Mouse (Mus musculus) heart, postnatal 0 days (tissue): Measurements from ENCODE around the gene Evi5. TPM values are rescaled to one million over a fixed set of nuclear protein-coding genes. Genes with fewer than 3 reads are reported as not detected.
A peak's percentile ranks its signal among the peaks of the same experiment; 100 is the strongest.
"Not testable (repeated sequence)": the region's sequence is repeated elsewhere in the genome, so short reads cannot be mapped to it uniquely, and the experiment has no call there.

Experiments
- ATAC-seq: fragments of 200-750 bp; cut with Nextera tagmentation; 2 replicates; pipeline ENCODE4 v1.8.0; 2017; ENCODE audit warnings: low read depth, moderate number of reproducible peaks, moderate library complexity; ENCODE audit not compliant: insufficient read depth
- DNase-seq: peaks from one replicate; pipeline ENCODE4 v3.0.0-alpha.2; 2016; ENCODE audit warnings: low spot score
- H3K27ac ChIP-seq: fragments of 300-500 bp; sonication (generic); 2 replicates; pipeline ENCODE4 v1.5.1; 2014; ENCODE audit warnings: low read depth, mild to moderate bottlenecking
- H3K27me3 ChIP-seq: fragments of 300-500 bp; sonication (generic); 2 replicates; pipeline ENCODE4 v1.6.1; 2014; ENCODE audit warnings: low read length, mixed read lengths; ENCODE audit not compliant: control insufficient read depth, insufficient read depth
- H3K36me3 ChIP-seq: fragments of 300-500 bp; sonication (generic); replicated peaks from 2 replicates; pipeline ENCODE4 v1.6.1; 2014; ENCODE audit warnings: low read length, mixed read lengths; ENCODE audit not compliant: control insufficient read depth, insufficient read depth
- H3K4me1 ChIP-seq: fragments of 300-500 bp; sonication (generic); 2 replicates; pipeline ENCODE4 v1.6.1; 2014; ENCODE audit warnings: antibody characterized with exemption; ENCODE audit not compliant: control insufficient read depth, insufficient read depth
- H3K4me2 ChIP-seq: fragments of 300-500 bp; sonication (generic); 2 replicates; pipeline ENCODE4 v1.6.1; 2014; ENCODE audit warnings: low read depth, mild to moderate bottlenecking, low read length, moderate library complexity
- H3K4me3 ChIP-seq: fragments of 300-500 bp; sonication (generic); 2 replicates; pipeline ENCODE4 v1.5.1; 2014; ENCODE audit warnings: low read depth, low read length
- H3K9ac ChIP-seq: fragments of 300-500 bp; sonication (generic); replicated peaks from 2 replicates; pipeline ENCODE4 v1.6.1; 2014; ENCODE audit warnings: low read depth, low read length, mixed read lengths
- H3K9me3 ChIP-seq: fragments of 300-500 bp; sonication (generic); replicated peaks from 2 replicates; pipeline ENCODE4 v1.6.1; 2016; ENCODE audit warnings: low read length; ENCODE audit not compliant: control insufficient read depth
- CTCF ChIP-seq: IDR thresholded peaks from 2 replicates; pipeline ENCODE4 v1.5.1; 2016; ENCODE audit warnings: antibody characterized with exemption, control low read depth, low read depth
- EP300 ChIP-seq: IDR thresholded peaks from 2 replicates; pipeline ENCODE4 v1.6.1; 2016; ENCODE audit warnings: antibody characterized with exemption, low read depth
- WGBS: fragments of 180-500 bp; shearing (Covaris S2); extraction: QIAGEN DNeasy Blood & Tissue Kit; methylation state at CpG from one replicate; pipeline ENCODE4 v1.1.7; 2014; 5-methylcytosine and 5-hydroxymethylcytosine counted together
- polyA plus RNA-seq: library from polyadenylated mRNA; unstranded; fragments of >200 nt; fragmentation: Nextera tagmentation; extraction: Ambion mirVana; gene quantifications from 2 replicates; pipeline ENCODE4 v1.2.1, GENCODE M21; 2015
- total RNA-seq: library from RNA; depleted of rRNA; stranded (reverse); fragments of >200 nt; gene quantifications from 2 replicates; pipeline ENCODE4 v1.2.3, GENCODE M21; 2014; ENCODE audit warnings: low replicate concordance

Evi5 gene
- total and polyA plus RNA-seq, 2 experiments from 2014 or later: 38.4 to 66.6 TPM

GRCm38 (mm10) chr5:107900206-107901013 lies 25.5 kb upstream of the Evi5 start, which contains the start of gene Rpl5:
Gene Rpl5 (plus strand): TSS chr5:107900502.
- 0 out of 2 replicates have a peak, but pooled peaks cover 9% of the 10 kb centered on the region for H3K4me1 ChIP-seq
- DNase-seq (peak; percentile 96), ATAC-seq (peak; percentile 96)
- H3K27ac ChIP-seq: peak within 1 kb of the TSS; percentile 87
- H3K9ac ChIP-seq: peak within 1 kb of the TSS; percentile 98
- no peaks in the 10 kb centered on the region for H3K9me3 ChIP-seq
- no peaks in the 10 kb centered on the region for H3K27me3 ChIP-seq
- H3K36me3 ChIP-seq: peaks cover 32% of the 10 kb centered on the region
- 3% methylated on average over 65 of the region's 66 CpGs for WGBS
- H3K4me2 ChIP-seq: peak within 1 kb of the TSS; percentile 90
- TF ChIP-seq CTCF: peak; percentile 100
- 0 out of 2 replicates have a peak, but pooled peaks have one; percentile 51 for TF ChIP-seq EP300
- H3K4me3 ChIP-seq: peak within 1 kb of the TSS; percentile 98

- Histone ChIP-seq H3K4me1 (no peaks in the 10 kb centered on the region), H3K27ac (no peak overlapping the region), H3K4me3 (no peak overlapping the region), H3K9ac (no peak overlapping the region), H3K4me2 (no peak overlapping the region), H3K36me3 (no peaks in the 10 kb centered on the region), H3K9me3 (no peaks in the 10 kb centered on the region), H3K27me3 (no peaks in the 10 kb centered on the region)
- TF ChIP-seq CTCF (no peak), EP300 (no peak)
- DNase-seq (no peak), ATAC-seq (no peak)
- 54% methylated on average over 1 of the region's 1 CpGs for WGBS
Measured at GRCm38 (mm10) chr5:107896265-107896664, 21.4 kb upstream of the Evi5 start.

GRCm38 (mm10) chr5:107894676-107895075 lies 19.8 kb upstream of the Evi5 start:
- Histone ChIP-seq H3K36me3 (no peaks in the 10 kb centered on the region), H3K4me3 (no peak overlapping the region), H3K4me1 (no peaks in the 10 kb centered on the region), H3K9ac (no peak overlapping the region), H3K27ac (no peak overlapping the region), H3K27me3 (no peaks in the 10 kb centered on the region), H3K4me2 (no peak overlapping the region), H3K9me3 (no peaks in the 10 kb centered on the region)
- no peak for TF ChIP-seq CTCF
- no peak for TF ChIP-seq EP300
- ATAC-seq: no peak
- no peak for DNase-seq
- 63% methylated on average over 7 of the region's 7 CpGs for WGBS

GRCm38 (mm10) chr5:107891515-107891914 lies 16.6 kb upstream of the Evi5 start:
- not testable (repeated sequence) for H3K27ac ChIP-seq, H3K9ac ChIP-seq, H3K4me2 ChIP-seq, H3K4me3 ChIP-seq, DNase-seq, H3K4me1 ChIP-seq, H3K9me3 ChIP-seq, ATAC-seq, H3K36me3 ChIP-seq, H3K27me3 ChIP-seq
- peak; percentile 75 for TF ChIP-seq CTCF
- 100% methylated on average over 1 of the region's 1 CpGs for WGBS

- Histone ChIP-seq H3K4me2 (no peak overlapping the region), H3K27me3 (no peaks in the 10 kb centered on the region), H3K4me3 (no peak overlapping the region), H3K9ac (no peak overlapping the region), H3K27ac (no peak overlapping the region), H3K36me3 (no peaks in the 10 kb centered on the region), H3K9me3 (no peaks in the 10 kb centered on the region), H3K4me1 (no peaks in the 10 kb centered on the region)
- ATAC-seq: peak; percentile 47; the same call in 1 of the 2 replicates
- no peak for DNase-seq
- 49% methylated on average over 9 of the region's 9 CpGs for WGBS
- TF ChIP-seq CTCF (no peak), EP300 (no peak)
Measured at GRCm38 (mm10) chr5:107889994-107890888, 15.3 kb upstream of the Evi5 start.
